Mouse (Mus musculus) bone marrow macrophage, adult 2 months (primary cell): ENCODE data around the gene Hemgn.

Source experiments
- CTCF ChIP-seq: IDR thresholded peaks from 2 replicates; pipeline ENCODE4 v1.5.1; 2012; ENCODE audit warnings: low read depth, mild to moderate bottlenecking, low read length, moderate library complexity
- POLR2A ChIP-seq: IDR thresholded peaks from 2 replicates; pipeline ENCODE4 v1.6.1; 2012; ENCODE audit warnings: mild to moderate bottlenecking, low read depth, low read length, borderline replicate concordance

DNA sequence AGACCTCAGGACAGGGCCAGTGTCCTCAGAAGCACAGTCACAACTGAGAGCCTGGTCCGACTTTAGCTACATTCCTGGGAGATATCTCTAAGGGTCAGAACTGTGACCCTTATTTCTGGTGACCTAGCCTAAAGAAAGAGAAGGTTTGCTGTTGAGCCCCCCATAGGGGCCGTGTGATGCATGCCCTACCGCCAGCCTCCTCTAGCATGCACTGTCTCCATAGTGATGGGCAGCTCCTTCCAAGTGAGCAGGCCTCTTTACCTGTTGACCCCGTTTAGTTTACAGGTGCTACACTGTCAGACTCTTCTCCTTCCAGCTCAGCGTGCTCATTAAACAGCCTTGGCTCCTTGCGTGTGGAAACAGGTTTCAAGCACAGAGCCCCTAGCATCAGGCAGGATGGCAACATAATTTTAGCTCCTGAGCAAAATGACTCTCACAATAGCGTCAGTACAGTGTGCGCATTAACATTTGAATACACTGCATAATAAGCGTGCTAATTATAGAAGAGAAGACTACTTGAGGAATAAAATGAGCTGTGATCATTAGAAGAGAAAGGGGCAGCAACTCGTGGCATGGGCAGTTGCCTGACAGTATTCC, 15.7 kb upstream of the Hemgn start:
- TF ChIP-seq CTCF (no peak), POLR2A (no peak)
